Mouse (Mus musculus) gastrocnemius, postnatal 4 days (tissue): ENCODE data around the gene Ddx17. TPM values are rescaled to one million over a fixed set of nuclear protein-coding genes. Genes with fewer than 3 reads are reported as not detected.

Source experiments
- microRNA-seq: library from miRNA; unstranded; fragments of <30 nt; microRNA quantifications from one replicate; pipeline ENCODE4 v1.2.0, GENCODE M21; 2021
- total RNA-seq, 2 experiments: library from RNA; stranded (reverse); gene quantifications; 2 replicates each; pipeline ENCODE4 v1.2.3; 2021

The Ddx17 gene
- total RNA-seq, 2 experiments from 2014 or later: 210 to 254 TPM

Small RNAs within 50 kb of the gene (microRNA-seq; reads per million reads assigned to microRNA genes)
- not detected for gene Gm27903

Other genes starting within 250 kb of the Ddx17 start
- gene Pla2g6, start 218.4 kb downstream of the Ddx17 start, total RNA-seq: 10 to 100 TPM; 11.5 to 15.7 TPM
- 1 to 10 TPM; 3.8 to 4.0 TPM for gene Maff, start 200.1 kb downstream of the Ddx17 start, total RNA-seq
- gene Tmem184b, start 143.2 kb downstream of the Ddx17 start, total RNA-seq: 10 to 100 TPM; 72.4 to 77.4 TPM
- gene Csnk1e, start 91.2 kb downstream of the Ddx17 start, total RNA-seq: 10 to 100 TPM; 81.1 to 89.2 TPM
- under 1 TPM in 1 of 2 experiments, not detected in 1; 0.13 TPM for gene Kcnj4, start 41.5 kb downstream of the Ddx17 start, total RNA-seq
- gene Kdelr3, start 30.3 kb downstream of the Ddx17 start, total RNA-seq: 10 to 100 TPM; 49.1 to 55.1 TPM
- gene Dmc1, start 58.4 kb upstream of the Ddx17 start, total RNA-seq: 1 to 10 TPM; 1.7 to 3.6 TPM
- gene Fam227a, start 112.2 kb upstream of the Ddx17 start, total RNA-seq: 1 to 10 TPM; 1.7 to 2.1 TPM
- 10 to 100 TPM; 29.9 to 32.1 TPM for gene Cby1, start 112.5 kb upstream of the Ddx17 start, total RNA-seq
- 100 to 1,000 TPM; 110 to 114 TPM for gene Tomm22, start 124.1 kb upstream of the Ddx17 start, total RNA-seq
- gene Josd1, start 141.2 kb upstream of the Ddx17 start, total RNA-seq: 10 to 100 TPM; 16.6 to 17.4 TPM
- gene Gtpbp1, start 144.1 kb upstream of the Ddx17 start, total RNA-seq: 10 to 100 TPM; 20.7 to 22.5 TPM
- gene Sun2, start 195.8 kb upstream of the Ddx17 start, total RNA-seq: 10 to 100 TPM; 60.4 to 61.3 TPM
- 10 to 100 TPM; 19.0 to 19.2 TPM for gene Dnal4, start 231.1 kb upstream of the Ddx17 start, total RNA-seq